Mouse (Mus musculus) gastrocnemius, adult 8-10 months (tissue): ENCODE measurements around the gene Atp5h. TPM values are rescaled to one million over a fixed set of nuclear protein-coding genes. Genes with fewer than 3 reads are reported as not detected.

Experiments used
- DNase-seq, 2 experiments: peaks; one replicate each; pipeline ENCODE4 v3.0.0; 2022; ENCODE audit warnings: low spot score in 2 of 2
- total RNA-seq, 4 experiments: library from RNA; stranded (reverse); gene quantifications; 2 replicates each; pipeline ENCODE4 v1.2.4; 2022

Atp5h gene
- total RNA-seq, 4 experiments from 2014 or later: 638 to 797 (median 746) TPM

- no peak for DNase-seq
These were observed 17.9 kb upstream of the Atp5h start for GRCm38 (mm10) chr11:115437571-115438122.

- no peak for DNase-seq
These were observed 16.0 kb upstream of the Atp5h start for GRCm38 (mm10) chr11:115435596-115436337.

- DNase-seq: no peak
These were observed 13.6 kb upstream of the Atp5h start for GRCm38 (mm10) chr11:115433342-115433741.

- DNase-seq: no peak
These were observed 13.1 kb upstream of the Atp5h start for GRCm38 (mm10) chr11:115432814-115433213.

- DNase-seq: no peak
These were observed 10.8 kb upstream of the Atp5h start for GRCm38 (mm10) chr11:115430561-115430960.

- no peak for DNase-seq
These were observed 9.5 kb upstream of the Atp5h start for GRCm38 (mm10) chr11:115429307-115429706.

- DNase-seq: peak; percentile 28 to 41
These were observed 7.9 kb upstream of the Atp5h start for GRCm38 (mm10) chr11:115427482-115428331.

- no peak for DNase-seq
These were observed 5.9 kb upstream of the Atp5h start for GRCm38 (mm10) chr11:115425671-115426070.

- no peak for DNase-seq
These were observed 4.9 kb upstream of the Atp5h start for GRCm38 (mm10) chr11:115424666-115425065.

- DNase-seq: no peak
These were observed 3.3 kb upstream of the Atp5h start for GRCm38 (mm10) chr11:115423091-115423490.

GRCm38 (mm10) chr11:115421972-115422371, 2.2 kb upstream of the Atp5h start:
- DNase-seq: no peak

GRCm38 (mm10) chr11:115421328-115421727, 1.6 kb upstream of the Atp5h start:
- DNase-seq: no peak

GRCm38 (mm10) chr11:115420336-115421190, 801 bp upstream of the Atp5h start:
- DNase-seq: peak; percentile 33 to 51

GRCm38 (mm10) chr11:115409556-115409955, 10.2 kb downstream of the Atp5h start:
- DNase-seq: no peak

- DNase-seq: no peak
These were observed 11.4 kb downstream of the Atp5h start for GRCm38 (mm10) chr11:115408266-115408920.

- DNase-seq: no peak
These were observed 12.8 kb downstream of the Atp5h start for GRCm38 (mm10) chr11:115406858-115407401.

- no peak for DNase-seq
These were observed 14.0 kb downstream of the Atp5h start for GRCm38 (mm10) chr11:115405723-115406122.

GRCm38 (mm10) chr11:115403338-115404124, 16.2 kb downstream of the Atp5h start, which contains the start of gene Mrpl58:
Gene Mrpl58 (plus strand): TSS chr11:115403752.
- peak; percentile 74 to 82 for DNase-seq

GRCm38 (mm10) chr11:115400630-115401391, 19.0 kb downstream of the Atp5h start:
- no peak for DNase-seq
